Mouse (Mus musculus) gastrocnemius, adult 8-10 months (tissue): ENCODE results near the gene Yaf2. TPM values are rescaled to one million over a fixed set of nuclear protein-coding genes. Genes with fewer than 3 reads are reported as not detected.
"Not testable (repeated sequence)": the region's sequence is repeated elsewhere in the genome, so short reads cannot be mapped to it uniquely, and the experiment has no call there.

Experiments used
- DNase-seq, 2 experiments: peaks; one replicate each; pipeline ENCODE4 v3.0.0; 2022; ENCODE audit warnings: low spot score in 2 of 2
- total RNA-seq, 4 experiments: library from RNA; stranded (reverse); gene quantifications; 2 replicates each; pipeline ENCODE4 v1.2.4; 2022

The Yaf2 gene
- total RNA-seq, 4 experiments from 2014 or later, result 20.6 to 26.8 (median 23.3) TPM

DNA sequence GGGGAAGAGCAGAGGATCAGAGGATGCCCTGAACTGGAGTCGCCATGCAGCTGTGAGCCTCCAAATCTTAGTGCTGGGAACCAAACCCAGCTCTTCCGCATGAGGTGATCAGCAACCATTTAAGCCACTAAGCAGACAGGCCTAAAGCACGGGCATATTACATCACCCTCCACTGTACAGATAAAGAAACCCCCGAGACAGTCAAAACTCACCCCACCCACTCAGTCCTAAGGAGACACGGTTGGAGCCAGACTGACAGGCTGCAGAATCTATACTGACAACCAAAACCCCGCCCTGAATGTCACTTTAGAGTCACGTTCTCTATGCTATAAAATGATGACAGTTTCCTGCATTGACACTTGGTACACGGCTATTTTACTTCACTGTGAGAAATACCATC, 83.6 kb downstream of the Yaf2 start:
- DNase-seq, result no peak

DNA sequence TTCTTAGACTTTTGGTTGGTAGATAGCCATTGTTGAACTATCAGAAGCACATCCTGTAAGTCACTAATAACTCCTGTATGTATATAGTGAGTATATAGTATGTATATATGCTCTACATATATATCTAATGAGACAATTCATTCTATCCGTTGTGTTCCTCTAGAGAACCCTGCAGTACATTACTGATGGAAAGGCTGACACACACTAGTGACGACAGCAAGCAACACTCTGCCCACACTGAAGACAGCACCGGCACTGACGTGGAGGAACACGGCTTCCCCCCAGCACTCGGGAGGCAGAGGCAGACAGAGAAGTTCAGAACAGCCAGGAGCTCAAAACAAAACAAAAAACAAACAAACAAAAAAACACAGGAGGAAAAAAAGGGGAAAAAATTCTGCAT, 84.3 kb downstream of the Yaf2 start:
- DNase-seq, result no peak

DNA sequence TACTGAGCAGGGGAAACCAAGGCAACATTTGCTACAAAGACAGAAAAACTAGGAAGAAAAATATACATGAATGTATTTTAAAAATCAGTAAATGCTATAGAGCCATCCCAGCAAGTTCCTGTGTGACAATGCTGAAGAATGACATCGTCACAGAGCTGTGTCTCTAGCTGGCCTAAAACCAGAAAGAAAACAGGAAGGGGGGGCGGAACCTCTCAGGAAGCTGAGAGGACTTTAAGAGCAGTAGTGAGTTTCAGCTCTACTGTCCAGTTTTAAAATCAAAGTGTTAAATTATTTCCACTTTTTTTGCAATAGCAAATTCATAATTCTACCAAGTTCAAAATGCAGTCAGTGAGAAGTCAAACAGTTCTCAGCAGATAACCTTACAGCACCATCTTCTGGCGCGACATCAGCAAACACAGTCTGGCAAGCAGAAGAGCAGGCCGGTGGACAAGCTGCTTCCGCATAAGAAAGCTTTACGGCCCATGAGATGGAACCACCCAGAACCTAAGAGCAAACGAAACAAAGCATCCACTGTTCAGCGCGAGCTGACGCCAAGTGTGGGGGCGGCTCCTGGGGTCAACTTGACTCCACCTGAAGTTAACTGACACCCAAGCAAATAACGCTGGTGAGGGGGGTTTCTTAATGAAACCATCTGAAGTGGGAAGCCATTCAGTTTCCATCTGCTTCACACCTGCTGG, 85.0 kb downstream of the Yaf2 start:
- no peak for DNase-seq

- no peak for DNase-seq
Measured at GRCm38 (mm10) chr15:93243202-93243601, 93.5 kb downstream of the Yaf2 start.

GRCm38 (mm10) chr15:93236456-93236855, 100.3 kb downstream of the Yaf2 start:
- DNase-seq, result not testable (repeated sequence)

Other genes starting within 250 kb of the Yaf2 start
- 1 to 10 TPM; 5.0 to 7.5 (median 6.5) TPM for gene Gxylt1, start 61.8 kb downstream of the Yaf2 start, total RNA-seq
- 100 to 1,000 TPM; 122 to 143 (median 127) TPM for gene Zcrb1, start 61.4 kb upstream of the Yaf2 start, total RNA-seq
- 10 to 100 TPM; 12.7 to 15.5 (median 14.8) TPM for gene Pphln1, start 61.4 kb upstream of the Yaf2 start, total RNA-seq